Mouse (Mus musculus) cerebellum, adult 9-11 months (tissue): ENCODE data around the gene Tas1r3.
A peak's percentile ranks its signal among the peaks of the same experiment; 100 is the strongest.

Experiments
- DNase-seq: peaks from one replicate; pipeline ENCODE4 v3.0.0; 2022

The Tas1r3 gene

DNA sequence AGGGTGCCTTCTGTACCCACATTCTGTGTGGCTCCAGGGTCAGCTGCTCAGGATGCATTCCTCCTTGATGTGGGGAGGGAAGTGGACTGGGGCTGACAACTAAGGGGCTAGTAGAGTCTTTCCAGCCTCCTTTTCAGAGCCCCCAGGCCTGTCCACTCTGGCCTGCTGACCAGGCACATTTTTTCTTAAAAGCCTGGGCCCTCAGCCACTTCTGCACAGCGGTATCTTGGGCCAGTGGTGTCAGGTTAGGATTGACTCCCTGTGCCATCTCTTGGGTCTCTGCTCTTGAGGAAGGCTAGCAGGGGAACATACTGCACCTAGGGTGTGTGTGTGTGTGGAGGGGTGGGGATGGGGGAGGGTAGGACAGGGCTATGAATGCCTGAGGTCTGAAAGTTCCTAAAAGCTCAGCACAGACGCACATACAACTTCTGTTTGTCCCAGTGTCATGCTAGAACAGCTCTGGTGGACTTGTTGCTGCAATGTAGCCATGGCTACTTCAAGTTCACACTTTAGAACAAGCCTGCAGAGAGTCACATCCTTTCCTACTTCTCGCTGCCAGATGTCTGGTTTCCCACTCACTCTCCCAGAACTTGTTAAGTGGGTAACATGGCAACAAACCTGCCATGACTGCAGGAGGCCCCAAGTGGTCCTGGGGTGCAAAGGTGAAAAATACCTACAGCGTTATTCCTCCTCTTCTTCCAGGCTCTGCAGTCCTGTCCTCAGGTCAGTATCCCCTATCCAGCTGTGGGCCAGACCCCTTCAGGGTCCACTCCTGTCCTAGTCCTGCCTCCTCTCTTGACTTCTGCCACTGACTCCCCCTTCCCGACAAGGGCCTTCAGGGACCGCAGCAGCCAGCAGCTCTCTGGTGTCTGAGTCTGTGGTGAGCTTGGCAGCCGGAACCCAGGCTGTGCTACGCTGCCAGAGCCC, 22.8 kb downstream of the Tas1r3 start:
- peak; percentile 60 for DNase-seq

DNA sequence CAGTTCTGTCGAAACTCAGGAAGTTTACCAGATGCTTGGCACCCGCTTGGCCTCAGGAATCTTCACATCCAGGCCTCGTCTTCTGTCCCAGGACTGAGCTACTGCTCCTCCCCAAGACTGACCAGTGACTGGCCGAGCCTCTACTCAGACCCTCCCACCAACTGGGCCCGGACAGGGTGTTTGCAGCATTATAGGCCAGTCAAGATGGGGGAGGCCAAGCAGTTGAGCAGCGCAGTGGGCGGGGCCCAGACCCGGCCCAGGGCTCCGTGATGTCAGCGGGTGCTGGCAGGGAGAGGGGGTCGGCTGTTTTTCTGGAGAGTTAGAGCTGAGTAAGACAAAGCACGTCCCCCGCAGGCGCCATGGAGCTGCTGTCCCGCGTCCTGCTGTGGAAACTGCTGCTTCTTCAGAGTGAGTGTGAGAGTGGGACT, 23.7 kb downstream of the Tas1r3 start, which contains the start of gene Mxra8:
TSS of gene Mxra8 (plus strand) at position 198 of the 428 bp plus-strand sequence.
- DNase-seq = peak; percentile 59

DNA sequence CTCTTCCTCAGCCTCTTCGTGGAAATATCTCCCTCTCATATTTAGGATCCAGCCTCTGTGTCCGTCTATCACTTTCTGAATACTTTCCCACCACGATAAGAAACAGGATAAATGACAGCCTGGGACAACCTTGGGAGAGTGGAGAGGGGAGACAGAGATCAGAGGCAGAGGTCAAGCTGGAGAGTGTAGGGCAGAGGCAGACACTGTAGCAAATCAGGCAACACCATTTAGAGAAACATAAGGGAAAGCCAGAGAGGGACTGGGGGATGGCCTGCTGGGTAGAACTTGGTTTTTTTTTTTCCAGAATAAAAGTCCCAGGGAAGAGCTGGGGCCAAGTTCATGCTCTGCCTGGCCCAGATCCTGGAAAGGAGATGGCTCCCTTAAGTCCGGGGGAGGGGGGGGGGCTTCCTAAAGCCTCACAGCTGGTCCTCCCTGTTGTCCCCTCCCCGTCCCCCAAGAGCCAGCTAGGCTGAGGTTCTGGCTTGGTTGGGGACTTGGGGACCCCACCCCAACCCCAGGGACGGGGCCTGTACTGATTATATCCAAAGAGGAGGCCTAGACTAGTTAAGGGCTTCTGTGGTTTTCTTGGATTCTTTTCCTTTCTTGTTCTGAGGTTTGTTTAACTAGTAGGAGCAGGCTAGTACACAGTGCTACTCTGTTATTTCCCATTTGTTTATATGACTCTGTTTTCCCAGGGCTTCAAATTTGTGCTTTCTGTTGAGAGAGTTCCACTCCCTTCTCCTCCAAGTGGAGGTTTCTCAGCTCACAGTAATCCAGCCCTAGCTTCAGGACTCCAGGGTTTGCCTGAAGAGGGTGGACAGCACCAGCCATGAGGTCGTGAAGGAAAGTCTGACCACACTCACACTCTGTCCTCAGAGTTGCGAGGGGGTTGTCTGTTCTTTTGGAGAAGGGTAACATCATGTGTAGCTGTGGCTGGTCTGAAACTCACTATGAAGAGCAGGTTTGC, 24.7 kb downstream of the Tas1r3 start:
- no peak for DNase-seq

DNA sequence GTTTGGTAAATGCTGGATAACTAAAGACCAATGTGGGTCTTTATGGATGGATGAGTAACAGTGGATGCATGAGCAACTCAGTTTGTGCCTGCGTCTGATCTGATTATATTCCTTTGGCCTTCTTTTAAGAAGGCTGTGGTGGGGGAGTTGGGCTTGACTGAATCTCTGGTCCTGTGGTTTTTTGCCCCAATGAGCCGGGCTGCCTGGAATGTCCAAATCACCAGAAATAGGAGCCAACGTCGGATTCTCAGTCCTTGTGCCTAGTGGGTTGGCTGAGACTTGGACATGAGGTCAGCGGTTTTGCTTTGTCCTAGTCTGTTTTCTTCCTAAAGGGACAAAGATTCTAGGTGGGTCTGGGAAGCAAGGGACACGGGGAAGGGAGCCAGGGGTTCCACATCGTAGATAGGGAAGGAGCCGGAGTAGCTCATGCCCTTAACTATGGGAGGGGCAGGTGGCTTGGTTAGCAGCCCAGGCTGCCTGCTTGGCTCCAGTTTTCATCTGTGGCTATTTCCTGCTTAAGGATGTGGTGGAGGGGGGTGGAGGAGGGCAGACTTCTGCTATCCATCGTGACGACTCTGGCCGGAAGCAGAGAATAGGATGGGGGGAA, 25.7 kb downstream of the Tas1r3 start:
- no peak for DNase-seq

DNA sequence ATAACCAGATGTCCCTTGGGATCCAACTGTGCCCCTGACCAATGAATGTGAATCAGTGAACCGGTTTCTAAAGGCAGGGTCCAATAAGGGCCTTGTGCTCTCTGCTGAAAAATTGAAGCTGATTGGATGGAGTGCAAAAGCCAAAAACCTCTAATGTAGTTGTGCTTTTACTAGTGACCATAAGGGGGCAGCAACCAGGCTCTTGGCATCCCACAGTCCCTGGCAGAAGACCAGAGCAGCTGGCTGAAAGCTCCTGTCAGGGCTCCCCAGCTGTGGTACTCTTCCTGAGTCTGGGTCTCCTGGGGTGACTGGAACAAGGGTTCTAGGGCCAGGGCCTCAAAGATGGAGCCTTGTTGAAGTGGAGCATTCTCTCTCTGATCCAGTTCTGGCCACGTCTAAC, 29.3 kb downstream of the Tas1r3 start:
- peak; percentile 69 for DNase-seq

DNA sequence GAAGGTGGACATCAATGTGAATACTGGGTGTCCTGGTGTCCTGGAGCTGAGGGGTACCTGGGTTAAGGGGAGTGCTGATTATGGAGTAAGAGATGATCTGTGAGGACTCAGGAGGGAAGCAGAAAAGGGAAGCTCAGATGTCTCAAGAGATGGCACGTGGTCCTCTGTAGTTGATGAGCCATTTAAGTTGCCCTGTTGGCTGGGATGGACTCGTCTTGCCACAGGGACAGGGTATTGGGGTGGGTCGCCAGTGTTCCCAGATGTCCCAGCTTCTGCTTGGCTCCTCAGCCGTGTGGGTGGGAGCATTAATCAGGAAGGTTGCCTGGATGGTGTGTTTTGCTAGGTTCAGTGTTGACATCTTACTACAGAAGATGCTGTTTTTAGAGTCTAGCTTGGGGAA, 29.9 kb downstream of the Tas1r3 start:
- DNase-seq = peak; percentile 32

DNA sequence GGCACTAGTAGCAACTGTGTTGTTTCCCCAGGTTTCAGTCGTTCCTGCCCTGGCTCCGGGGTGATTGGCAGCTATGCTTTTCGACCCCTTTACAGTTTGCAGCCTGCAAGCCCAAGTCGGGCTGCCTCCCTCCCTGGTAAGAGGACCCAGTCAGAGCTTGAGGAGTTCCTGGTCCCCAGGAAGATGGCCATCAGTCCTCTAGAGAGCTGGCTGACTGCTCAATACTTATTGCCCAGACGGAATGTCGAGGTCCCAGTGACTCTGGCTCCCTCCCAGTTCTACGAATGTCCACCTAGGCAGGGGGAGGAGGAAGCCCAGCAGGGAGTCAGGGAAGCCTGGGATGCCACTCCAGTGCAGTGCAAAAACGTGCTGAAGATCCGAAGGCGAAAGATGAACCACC, 30.8 kb downstream of the Tas1r3 start:
- peak; percentile 67 for DNase-seq

DNA sequence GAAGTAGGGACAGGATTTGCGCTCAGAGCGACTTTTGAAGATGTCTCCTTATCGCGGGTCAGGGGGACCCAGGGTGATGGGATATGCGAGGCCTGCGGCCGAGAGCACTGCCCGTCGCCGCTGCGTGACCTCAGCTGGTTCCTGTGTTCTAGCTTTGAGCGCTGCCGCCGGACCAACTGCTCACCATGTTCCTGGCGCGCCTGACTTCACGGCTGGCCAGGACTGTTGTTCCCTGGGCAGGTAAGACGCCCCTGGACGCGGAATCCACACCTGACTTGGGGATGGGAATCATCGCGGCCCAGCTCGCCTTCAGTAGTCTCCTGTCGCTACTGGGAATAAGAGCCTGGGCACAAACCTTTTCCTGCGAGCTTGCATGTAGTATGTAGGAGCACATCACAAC, 31.3 kb downstream of the Tas1r3 start:
- DNase-seq = no peak

DNA sequence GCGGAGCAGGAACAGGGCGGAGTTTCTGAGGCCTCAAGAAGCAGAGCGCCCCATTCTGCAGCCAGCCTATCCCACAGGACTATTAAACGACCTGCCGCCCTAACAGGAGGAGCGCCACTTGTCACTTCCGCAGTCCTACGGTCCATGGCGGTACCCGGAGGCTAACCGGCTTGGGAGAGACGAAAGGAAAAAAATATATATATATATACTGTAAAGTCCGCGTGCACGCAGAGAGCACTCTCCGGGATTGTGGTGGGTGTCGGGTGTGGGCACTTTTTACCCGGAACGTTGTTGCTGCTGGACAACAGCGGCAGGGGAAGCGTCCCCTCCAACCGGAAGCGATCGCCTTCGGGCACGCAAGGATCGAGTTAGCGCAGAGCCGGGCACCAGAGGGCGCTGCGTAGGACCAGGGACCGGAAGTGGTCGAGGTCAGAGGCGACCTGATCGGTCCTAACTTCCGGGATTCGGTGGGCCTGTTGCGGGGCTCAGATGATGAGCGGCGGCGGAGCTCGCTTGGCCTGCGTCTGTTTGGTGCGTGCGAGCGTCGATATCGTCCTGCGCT, 31.9 kb downstream of the Tas1r3 start, which contains the start of gene Aurkaip1:
TSS of gene Aurkaip1 (plus strand) at position 68 of the 562 bp plus-strand sequence.
- DNase-seq = peak; percentile 95

DNA sequence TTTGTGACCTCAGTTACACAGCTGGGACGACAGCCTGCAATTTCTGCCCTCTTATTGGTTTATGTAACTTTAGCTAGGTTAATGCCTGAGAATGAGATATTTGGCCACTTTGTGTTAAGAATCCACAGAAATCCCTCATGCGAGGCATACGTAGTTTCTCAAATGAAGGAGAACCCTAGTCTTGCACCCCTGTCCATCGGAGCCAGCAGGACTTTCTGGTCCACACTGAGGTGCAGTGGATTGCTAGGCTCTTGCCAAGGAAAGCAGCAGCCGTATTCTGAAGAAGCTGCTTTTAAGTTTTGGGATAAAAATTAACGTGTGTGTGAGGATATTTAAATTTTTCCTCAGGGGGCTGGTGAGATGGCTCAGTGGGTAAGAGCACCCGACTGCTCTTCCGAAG, 32.6 kb downstream of the Tas1r3 start:
- DNase-seq = no peak

DNA sequence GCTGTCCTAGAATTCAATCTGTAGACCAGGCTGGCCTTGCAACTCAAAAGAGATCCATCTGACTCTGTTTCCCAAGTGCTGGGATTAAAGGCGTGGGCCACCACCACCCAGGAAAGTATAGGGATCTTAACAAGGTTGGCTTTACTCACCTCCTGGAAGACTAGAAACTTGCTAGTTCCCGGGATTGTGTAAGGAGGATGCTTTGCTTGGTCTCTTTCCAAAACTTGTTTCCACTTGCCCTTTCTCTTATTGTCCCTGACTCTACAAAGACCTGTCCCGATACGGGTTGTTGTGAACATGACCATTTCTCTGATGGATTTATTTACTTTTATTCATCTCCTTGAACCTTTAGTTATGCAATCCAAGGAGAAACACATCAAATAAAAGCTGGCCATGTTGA, 33.3 kb downstream of the Tas1r3 start:
- peak; percentile 29 for DNase-seq

DNA sequence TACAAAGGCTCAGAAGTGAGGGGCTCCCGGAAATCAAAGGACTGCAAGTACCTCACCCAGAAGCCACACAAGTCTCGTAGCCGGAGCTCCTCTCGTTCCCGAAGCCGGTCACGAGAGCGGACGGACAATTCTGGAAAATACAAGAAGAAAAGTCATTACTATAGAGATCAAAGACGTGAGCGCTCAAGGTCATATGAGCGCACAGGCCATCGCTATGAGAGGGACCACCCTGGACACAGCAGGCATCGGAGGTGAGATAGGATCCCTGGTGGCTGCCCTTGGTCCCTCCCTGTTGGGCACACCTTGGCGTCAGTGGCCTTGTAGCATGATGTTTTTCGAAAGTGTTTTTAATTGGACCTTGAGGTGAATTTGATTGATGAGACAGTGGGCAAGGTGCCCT, 39.7 kb downstream of the Tas1r3 start:
- no peak for DNase-seq

DNA sequence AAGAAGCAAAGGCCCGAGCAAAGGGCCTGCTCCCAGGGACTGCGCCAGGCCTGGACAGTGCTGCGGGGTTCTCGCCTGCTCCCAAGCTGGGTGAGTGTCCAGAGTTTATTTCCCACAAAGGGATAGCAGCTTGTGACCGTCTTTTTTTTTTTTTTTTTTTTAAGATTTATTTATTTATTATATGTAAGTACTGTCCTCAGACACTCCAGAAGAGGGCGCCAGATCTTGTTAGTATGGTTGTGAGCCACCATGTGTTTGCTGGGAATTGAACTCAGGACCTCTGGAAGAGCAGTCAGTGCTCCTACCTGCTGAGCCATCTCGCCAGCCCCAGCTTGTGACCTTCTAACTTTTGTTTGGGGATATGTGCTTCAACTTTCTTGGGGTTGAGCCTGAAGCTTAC, 42.1 kb downstream of the Tas1r3 start:
- DNase-seq = no peak

DNA sequence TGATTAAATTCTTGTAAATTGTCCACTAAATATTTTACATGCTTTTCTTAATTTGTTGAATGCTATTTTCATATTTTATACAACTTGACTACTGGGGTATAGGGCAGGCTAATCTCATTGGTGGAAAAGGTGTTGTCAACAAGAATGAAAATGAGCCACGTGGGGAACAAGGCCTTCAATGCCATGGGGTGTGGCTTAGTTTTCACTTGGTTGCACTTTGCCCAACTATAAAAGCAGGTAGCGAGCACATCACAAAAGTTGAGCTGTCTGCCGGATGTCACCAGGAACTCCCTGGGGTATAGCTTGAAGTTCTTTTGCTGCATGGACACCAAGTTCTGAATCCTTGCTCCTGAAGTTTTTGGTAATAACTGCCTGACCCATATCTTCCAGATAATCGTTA, 45.6 kb downstream of the Tas1r3 start:
- no peak for DNase-seq

DNA sequence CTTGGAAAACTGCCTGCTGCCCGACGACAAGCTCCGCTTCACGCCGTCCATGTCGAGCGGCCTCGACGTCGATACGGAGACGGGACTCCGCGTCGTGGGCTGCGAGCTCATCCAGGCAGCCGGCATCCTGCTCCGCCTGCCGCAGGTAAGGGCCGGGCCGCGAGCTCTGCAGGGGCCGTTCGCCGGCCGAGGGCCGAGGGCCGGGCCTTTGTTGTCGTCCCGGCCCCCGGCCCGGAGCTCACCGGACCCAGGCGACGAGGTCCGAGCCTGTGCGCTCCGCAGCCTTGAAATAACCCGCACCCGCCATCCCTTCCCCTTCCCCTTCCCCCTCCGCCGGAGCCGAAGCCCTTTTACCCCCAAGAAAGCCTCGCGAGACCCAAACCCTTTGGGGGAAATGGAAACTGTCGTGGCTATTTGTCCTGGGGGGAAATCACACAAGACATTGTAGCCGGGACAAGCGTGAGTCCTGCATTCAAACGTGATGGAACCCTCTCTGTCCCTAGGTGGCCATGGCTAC, 50.4 kb downstream of the Tas1r3 start:
- no peak for DNase-seq

DNA sequence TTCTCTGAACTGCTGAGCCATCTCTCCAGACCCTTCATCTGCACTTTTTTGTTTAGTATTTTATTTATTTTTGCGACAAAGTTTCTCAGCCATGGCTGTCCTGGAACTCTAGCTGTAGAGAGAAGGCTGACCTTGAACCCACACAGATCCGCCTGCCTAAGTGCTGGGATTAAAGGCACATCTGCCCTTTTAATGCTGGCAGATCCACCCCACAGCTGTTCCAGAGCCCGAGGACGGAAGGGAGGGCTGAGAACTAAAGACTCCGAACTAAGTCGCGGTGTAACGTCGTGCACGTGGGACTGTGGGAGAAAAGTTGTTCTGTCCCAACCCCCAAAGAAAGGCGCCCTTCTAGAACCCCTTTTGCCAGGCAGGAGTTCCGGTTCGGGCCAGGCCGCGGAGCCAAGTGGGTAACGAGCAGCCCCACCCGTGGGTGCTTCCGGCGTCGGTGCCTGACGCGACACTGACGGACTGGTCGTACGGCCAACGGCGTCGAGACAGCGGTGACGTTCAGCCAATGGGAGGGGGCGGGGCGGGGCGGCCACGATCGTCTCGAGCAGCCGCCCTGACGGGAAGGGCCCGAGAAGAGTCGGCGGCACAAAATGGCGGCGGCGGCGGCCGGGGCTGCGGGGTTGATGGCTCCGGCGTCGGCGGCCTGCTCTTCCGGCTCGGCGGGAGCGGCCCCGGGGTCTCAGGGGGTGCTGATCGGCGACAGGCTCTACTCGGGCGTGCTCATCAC, 51.1 kb downstream of the Tas1r3 start, which contains the start of gene Ccnl2:
TSS of gene Ccnl2 (plus strand) at position 561 of the 736 bp plus-strand sequence.
- DNase-seq = peak; percentile 94
